Mouse (Mus musculus): ENCODE results near the gene Fstl3.

DNA sequence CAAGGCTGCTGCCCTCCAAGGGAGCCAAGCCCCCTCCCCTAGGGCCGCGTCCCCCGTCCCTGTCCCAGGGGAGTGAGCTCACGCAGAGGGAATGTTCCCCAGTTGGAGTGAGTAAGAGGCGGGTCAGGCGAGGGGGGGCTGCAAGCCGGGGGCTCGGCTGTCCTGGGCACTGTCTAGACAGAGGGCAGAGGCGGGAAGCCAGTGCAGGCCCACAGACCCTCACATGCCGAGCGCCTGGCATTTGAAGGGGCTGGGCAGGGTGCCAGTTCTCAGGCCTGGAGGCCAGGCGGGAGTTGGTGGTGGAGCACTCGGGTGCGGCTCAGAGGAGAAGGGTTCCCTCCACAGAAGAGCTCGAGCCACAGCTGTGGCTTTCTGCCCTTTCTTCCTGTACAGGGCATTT is 934 bp downstream of the Fstl3 start:
- TF ChIP-seq CTCF (IDR thresholded peaks at IDR 0.05; ENCODE audit: low read depth, low read length) (no peak), GATA1 (IDR thresholded peaks at IDR 0.05; ENCODE audit: borderline replicate concordance, low read length) (no peak)
